Mouse (Mus musculus): ENCODE measurements around the gene Tbc1d4.
A peak's percentile ranks its signal among the peaks of the same experiment; 100 is the strongest.

Gene Tbc1d4

DNA sequence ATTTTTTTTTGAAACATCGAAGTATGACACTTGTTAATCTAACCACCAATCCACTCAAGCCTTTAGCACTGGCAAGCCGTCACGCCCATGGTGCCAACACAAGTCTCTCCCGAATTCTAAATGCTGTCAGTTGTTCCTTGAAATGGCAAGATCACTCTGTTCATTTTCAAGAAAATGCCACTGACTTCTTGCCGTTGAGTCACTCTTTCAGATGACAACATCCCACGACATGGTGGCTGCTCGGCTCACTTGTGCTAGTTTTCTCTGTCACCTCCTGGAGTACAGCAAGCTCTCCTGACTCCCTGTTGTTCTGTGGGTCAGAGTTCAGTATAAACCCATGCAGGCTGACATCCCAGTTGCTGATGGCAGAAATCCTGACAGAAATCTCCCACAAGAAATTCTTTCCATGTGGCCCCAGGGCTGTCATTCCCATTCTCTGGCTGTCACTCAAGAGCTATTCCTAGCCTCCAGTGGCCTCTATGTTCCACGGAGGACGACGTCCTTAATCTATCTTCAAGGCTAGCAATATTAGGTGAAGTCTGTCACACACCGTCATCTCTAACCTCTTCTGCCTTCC lies 81.5 kb downstream of the Tbc1d4 start:
- no peak for DNase-seq

DNA sequence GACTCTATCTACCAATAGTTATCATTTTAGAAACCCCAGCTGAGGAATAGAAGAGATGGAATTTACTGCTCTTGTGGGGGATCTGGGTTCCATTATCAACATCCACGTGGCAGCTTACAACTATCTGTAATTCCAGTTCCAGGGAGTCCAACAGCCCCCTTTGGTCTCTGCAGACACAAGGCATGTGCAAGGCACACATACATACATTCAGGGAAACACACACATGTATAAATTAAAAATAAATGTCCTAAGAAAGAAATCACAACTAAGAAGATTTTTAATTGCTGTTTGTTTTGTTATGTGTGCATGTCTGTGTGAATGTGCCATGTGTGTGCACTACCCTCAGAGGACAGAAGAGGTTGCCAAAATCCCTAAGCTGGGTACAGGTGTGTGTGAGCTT lies 82.5 kb downstream of the Tbc1d4 start:
- DNase-seq, result no peak

DNA sequence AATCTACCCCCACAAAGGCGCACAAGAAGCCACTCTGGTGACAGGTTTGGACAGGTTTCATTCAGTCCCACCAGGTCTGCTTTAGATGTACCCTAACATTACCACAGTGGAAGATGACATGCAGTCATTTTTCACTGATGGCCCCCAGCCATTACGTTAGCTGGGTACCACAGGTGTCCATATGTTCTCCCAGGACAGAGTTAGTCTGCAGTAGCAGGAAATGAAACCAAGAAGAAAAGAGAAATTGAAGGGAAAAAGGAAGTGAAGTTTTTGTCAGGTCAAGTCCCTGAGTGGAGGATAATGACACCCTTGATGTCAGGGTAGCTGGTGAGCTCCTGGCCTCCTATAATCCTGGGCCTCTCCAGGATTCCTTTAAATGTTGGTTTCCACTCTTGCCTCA lies 89.0 kb downstream of the Tbc1d4 start:
- DNase-seq, result no peak

DNA sequence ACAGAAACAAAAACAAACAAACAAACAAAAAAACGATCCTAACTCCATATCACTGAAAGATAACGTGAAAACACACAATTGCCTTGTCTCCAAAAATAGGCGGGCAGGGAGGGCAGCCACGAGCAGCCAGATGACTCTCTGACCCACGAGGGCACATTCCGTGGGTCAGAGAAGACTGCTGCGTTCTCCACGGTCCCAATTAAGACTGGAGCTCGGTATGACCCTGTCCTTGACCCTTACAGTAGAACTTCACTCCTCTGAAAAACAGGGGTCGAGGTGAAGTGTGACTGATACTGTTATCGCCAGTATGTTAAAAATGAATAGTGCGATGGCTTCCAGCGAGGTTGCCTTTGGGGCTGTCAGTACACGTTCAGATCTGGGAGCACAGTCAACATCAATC lies 90.7 kb downstream of the Tbc1d4 start:
- DNase-seq, result no peak

DNA sequence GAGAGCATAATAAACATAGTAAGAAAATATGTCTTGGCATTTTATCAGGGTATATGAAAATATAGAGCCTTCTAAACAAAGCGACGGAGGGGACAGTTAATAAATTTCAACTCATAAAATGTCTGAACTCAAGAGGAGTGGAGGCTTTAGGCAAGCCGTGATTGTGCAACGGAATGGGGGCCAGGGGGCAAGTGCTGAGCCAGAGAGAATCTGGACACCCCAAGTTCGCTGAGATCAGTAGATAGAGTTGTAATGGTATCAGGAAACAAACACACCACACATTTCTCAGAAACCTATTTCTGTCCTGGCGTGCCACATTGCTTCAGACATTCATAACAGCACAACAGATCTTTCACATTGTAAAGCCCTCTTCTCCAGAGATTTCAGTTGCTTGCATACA lies 91.2 kb downstream of the Tbc1d4 start:
- no peak for DNase-seq

DNA sequence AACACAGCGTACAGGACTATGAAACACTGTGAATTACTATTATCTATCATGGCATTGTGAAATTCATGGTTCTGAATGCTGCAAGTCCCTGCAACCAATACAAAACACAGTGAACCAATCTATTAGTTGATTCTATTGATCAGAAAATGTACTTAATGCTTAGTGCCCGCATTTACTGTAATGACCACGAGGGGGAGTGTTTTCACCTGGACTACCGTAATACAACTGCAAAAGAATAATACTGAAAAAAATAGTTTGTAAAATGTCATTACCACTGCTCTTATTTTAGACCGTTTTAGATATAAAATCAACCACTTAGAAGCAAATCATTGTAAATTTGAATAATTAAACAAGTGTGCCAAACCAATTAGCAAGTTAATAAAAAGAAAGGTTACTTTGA lies 91.7 kb downstream of the Tbc1d4 start:
- DNase-seq, result peak in 1 of 2 experiments; percentile 13

DNA sequence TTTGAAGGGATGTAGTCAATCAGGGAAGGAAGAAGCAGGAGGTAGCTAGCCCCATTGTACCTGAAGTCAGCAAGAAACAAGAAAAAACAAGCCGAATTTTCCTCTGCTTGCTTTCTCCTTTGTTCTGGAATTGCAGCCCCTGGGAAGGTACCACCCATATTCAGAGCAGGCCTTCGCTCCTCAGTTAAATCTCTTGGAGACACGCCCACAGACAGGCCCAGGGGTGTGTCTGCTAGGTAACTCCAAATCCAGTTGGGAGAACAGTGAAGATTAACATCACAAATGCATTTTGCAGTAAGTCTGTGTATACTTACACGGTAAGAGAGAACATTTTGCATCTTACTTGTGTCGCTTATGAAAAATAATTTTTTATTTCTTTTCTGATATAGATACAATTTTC lies 92.1 kb downstream of the Tbc1d4 start:
- no peak for DNase-seq

DNA sequence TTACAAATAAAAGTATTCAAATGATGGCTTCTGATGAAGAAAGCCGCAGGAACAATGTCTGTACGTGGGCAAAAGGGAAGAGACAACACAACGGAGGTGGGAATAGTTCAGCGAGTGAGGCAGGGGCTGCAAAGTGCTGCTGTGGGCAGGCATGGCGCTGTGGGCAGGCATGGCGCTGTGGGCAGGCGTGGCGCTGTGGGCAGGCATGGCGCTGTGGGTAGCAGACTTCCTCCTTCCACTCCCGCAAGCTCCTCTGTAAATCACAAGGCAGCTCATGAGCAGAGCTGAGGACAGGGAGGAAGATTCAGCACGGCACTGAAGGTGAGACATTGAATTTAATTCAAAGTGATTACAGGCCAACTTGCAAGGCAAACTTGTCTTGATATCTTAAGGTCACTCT lies 93.0 kb downstream of the Tbc1d4 start:
- no peak for DNase-seq

DNA sequence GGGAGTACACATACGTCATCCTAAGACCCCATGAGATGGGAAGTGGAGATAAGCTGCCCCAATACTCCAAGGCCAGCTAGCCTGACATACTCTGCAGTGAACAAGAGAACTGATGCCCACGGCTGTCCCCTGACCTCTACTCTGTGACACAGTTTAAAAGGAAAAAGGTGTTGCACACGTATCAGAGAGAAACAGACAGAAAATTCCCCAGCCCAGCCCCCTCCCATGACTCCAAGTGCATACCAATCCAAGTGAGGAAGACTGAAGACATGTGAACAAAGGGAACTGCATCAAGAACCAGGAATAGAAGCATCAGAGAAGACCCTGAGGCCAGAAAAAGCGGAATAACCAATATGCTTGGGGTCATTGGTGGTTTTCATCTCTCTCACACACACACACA lies 93.7 kb downstream of the Tbc1d4 start:
- DNase-seq, result no peak

DNA sequence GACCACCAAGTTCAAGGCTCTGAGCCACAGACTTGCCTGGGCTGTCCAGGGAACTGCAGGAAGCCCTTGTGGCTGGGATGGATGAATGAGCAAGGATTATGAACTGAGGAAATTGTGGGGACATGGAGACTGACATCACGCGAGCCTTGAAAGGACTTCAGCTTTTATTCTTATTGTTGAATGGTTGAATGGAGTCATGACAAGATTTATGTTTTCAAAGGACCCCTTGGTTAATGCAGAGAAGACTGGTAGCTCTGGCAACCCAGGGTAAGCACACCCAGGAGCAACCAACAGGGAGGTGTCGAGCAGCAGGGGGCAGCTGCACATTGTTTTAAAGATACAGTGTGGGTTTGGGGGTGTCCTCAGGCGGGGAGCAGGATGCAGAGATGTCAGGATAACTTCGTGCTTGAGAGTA lies 94.4 kb downstream of the Tbc1d4 start:
- no peak for DNase-seq

DNA sequence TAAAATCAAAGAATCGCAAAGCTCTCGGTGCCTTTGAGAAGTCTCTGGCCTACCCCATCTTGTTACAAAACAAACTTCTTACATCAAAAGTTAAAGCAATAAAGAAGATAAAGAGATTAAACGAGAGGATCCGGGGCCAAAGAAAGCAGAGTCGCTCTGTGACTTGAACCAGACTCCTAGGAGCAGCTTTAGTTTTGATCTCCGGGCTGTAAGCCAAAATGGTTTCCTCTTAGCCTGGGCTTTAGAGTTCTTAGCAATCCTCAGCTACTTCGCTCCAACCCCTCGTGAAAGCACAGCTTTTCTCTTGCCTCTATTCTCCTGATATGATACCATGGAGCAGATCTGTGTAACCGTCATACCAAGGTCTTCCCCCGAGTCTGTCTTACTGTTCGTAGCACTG lies 95.8 kb downstream of the Tbc1d4 start:
- no peak for DNase-seq

DNA sequence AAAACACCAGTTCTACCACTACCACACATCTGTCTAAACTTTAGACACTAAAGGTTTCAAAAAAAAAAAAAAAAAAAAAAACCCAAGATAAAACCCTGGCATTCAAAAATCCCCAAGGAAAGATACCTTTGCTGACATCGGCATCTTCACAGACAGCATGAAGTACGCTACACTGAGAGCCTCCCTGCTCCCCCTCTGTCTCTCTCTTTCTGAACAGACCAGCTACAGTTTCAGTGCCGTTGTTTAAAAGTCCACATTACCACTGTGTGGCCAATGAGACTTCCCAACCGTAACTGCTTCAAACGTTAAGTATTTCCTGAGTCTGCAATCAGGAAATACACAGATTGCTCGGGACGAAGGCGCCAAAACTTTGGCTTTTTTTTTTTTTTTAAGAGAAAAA lies 97.6 kb downstream of the Tbc1d4 start:
- DNase-seq, result no peak

DNA sequence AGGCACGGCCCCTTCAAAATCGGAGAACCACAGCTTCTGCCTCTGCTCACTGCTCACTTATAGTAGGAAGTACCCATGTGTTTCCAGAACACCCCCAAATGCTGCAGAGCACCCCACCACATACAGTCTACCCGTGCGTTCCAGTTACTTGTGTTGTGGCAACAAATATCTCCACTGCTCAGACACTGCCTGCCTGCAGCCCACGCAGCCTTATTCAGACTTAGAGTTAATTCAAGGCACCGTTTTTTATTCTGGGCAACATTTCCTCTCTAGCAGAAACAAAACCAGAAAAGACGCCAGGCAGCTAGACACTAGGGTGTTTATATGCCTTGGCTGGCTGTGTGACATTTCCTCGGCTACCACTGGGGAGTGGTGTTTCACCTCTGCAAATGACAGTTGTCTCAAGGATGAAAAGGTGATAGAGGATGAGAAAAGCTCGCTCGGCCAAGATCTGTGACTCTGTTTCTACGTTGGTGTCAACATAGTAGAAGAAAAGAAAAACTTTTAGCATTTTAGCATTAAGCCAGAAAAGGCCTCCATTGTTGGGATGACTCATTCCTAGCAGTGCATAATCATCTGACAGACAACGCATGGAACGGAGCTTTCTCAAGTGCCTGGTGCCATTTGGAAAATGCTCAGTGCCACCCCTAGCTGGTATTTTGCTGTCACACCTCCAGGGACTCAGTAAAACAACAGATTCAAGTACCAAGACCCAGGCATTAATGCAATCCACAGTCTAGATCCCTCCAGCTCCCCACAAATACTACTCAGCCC lies 98.3 kb downstream of the Tbc1d4 start:
- DNase-seq, result no peak

DNA sequence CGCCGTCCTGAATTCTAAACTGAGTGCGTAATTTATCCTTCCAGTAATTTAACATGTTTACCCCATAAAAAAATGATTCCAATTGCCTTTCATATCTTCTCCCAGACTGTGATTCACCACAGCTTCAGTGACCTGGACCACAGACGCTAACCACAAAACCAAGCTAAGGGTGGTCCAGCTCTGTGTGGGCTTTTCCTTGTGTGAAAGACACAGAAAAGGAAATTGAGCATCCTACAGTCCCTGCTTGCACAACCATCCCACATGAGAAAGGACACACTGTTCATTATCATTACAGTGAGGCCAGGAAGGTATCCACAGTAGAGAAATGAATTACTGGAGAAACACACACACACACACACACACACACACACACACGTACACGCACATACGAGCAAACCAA lies 99.2 kb downstream of the Tbc1d4 start:
- DNase-seq, result no peak

DNA sequence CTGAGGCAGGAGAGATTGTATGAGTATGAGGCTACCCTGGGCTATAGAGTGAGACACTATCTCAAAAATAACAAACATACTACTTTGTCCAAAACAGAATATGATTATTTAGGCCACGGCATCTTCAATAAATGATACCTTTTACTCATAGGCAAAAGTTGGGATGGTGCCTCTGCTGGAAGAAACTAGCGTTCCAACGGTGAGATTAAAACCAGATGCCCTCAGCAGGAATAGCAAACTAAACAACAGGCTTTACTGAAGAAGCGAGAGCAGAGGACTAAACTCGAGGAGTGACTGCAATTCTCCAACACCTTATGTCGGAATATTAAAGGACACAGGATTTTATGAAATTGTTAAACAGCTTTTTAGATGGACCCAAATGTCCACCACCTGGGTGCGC lies 101.0 kb downstream of the Tbc1d4 start:
- no peak for DNase-seq

DNA sequence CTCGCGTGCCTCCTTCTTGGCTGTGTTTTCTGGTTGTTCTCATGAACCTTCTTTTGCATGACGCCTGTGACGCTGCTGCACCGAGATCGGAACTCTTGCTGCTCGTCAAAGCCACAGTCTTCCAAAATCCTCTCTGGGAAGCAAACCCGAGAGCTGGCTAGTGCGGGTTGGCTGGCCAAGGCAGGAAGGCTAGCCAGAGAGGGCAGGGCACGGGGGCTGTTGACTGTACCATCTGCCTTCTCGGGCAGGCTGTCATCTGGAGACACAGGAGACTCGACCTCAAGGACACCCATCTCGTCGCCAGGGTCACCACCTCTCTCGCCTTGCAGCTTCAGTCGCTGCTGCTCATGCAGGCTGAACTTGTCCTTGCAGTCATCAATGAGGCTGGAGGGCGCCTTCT lies 101.8 kb downstream of the Tbc1d4 start:
- DNase-seq, result no peak

DNA sequence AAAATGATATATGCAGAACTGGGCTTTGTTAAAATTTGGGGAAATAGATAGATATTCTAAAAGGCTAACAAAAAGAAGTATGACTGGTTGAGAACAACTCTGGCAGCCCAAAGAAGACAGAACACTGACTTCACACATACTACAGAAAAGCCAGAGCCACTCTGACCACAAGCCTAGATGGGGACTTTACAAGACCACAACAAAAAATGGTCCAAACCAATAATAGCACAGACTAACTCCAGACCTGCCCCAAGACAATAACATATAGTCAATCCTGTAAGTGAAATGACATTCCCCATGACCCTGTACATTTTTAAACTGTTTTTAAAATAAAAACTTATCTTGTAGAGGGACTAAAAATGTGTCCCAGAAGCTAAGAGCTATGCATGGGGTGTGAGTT lies 103.2 kb downstream of the Tbc1d4 start:
- no peak for DNase-seq

DNA sequence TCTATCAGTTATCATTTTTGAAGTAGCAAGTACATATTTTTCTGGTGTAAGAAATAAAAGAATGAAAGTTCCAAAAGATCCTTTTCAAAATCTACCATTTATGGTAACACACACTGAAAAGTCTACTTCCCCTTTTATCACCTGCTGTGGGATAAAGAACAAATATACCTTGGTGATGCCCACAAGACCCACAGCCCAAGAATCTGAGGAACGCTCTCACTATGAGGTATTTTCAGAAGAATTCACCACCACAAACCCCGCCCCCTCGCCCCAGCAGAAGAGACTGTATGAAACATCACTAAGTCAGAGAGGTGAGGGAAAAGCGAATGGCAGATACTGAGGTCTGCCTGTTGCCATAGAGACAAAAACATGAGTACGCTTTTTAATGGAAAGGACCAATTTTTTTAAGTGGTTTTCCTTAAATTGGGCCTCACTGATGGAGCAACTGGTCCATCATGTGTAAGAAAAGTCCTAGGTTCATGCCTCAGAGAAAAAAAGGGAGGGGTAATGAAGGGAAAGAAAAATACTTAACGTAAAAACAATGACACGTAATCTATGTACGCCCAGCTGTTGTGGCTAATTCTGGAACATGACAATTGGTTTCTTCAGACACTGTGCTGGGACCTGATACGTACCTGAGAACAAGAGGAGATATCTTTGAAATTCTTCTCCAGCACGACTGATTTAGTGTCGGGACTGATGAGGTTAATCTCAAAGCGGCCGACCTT lies 104.4 kb downstream of the Tbc1d4 start:
- DNase-seq, result no peak

DNA sequence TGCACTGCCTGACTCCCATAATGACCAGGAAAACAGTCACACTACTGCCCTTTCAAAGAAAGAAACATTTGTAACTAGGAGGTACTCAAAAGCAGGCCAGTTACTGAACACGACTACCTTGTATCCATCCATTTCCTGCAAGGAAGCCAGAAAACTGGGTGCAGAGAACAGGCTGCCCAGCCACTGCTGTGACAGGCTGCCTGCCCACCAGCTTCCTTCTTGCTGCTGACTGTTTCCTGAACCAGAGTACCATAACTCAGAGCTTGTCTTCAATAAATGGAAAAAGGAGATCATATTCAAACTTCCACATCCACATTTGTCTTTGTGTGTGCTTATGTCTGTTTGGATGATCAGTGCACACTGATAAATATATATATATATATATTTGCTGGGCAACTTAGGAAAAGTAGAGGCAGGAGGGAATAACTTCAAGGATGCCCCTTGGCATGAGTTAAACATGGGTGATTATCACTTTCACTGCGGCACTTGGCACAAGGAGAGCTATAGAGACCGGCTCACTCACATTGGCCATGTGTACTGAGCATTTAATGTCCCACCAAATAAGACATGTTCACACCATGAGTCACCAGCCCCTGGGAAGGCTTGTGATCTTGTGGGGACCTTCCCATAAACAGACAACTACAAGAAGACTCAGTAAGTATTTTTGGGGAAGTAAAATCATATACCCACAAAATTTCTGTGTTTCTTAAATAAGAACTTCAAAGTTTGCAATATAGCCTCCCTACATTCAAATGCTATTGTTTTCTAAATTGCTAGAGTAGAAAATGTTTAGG lies 105.6 kb downstream of the Tbc1d4 start:
- no peak for DNase-seq

DNA sequence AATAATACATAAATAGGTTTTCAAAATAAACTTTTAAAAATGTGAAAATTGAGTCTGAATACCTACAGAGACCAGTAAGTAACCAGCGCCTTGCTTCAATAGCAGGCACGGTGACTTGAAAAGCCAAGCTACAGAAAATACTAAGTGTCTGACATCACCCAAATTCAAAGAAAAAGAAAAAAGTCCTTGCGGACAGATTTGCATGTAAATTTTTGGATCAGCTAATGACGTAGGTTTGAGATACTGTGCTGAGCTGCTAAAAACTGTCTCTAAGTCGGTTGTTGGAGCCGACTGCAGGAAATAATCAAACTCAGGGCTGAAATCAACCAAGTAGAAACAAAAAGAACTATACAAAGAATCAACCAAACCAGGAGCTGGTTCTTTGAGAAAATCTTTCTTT lies 107.1 kb downstream of the Tbc1d4 start:
- no peak for DNase-seq

DNA sequence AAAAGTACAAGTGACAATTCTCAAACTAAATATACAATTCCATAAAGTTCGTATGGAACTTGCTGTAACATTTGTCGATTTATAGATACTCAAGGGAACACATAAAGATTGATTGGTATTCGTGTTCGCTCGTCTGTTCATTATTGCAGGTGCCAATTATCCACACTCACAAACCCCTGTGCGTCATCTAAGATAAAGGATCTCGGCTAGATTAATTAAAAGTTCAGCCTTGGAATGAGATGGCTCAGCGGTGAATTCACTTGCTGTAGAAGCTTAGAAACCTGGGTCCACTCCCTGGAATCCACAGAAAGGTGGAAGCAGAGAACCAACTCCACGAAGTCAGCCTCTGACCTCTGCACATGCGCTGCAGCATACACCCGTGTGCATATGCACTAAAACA lies 107.5 kb downstream of the Tbc1d4 start:
- DNase-seq, result no peak

DNA sequence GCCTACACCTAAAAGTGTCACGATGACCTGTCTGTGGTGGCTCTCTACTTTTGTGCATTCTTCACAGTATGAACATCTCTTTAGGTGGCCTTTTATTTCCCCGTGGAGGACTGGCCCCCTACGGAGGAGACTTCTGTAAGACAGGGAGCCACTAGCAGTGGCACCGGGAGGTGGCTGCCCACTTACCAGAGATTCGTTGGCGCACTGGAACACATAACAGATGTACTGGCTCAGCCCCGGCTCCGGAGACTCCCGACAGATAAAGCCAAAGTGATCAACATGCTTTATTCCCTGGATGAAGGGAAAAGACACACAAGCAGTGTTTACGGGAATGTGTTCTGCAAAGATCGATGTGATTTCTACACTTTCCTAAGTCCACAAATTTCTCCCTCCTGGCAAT lies 108.2 kb downstream of the Tbc1d4 start:
- DNase-seq, result no peak

DNA sequence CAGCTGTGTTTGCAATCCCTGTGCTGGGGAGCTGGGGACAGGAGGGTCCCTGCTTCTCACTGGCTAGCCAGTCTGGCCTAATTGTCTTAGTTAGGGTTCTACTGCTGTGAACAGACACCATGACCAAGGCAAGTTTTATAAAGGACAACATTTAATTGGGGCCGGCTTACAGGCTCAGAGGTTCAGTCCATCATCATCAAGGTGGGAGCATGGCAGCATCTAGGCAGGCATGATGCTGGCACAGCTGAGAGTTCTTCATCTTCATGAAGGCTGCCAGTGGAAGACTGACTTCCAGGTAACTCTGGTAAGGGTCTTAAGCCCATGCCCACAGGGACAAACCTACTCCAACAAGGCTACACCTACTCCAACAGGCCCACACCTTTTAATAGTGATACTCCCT lies 109.2 kb downstream of the Tbc1d4 start:
- DNase-seq, result no peak

All from spleen, adult 18-20 months (tissue).